Mouse (Mus musculus) layer of hippocampus, adult 9-10 months (tissue): ENCODE measurements around the gene Snapc5.
"Not testable (repeated sequence)": the region's sequence is repeated elsewhere in the genome, so short reads cannot be mapped to it uniquely, and the experiment has no call there.

Experiments
- DNase-seq: peaks from one replicate; pipeline ENCODE4 v3.0.0; 2022; ENCODE audit warnings: low spot score

Gene Snapc5

DNA sequence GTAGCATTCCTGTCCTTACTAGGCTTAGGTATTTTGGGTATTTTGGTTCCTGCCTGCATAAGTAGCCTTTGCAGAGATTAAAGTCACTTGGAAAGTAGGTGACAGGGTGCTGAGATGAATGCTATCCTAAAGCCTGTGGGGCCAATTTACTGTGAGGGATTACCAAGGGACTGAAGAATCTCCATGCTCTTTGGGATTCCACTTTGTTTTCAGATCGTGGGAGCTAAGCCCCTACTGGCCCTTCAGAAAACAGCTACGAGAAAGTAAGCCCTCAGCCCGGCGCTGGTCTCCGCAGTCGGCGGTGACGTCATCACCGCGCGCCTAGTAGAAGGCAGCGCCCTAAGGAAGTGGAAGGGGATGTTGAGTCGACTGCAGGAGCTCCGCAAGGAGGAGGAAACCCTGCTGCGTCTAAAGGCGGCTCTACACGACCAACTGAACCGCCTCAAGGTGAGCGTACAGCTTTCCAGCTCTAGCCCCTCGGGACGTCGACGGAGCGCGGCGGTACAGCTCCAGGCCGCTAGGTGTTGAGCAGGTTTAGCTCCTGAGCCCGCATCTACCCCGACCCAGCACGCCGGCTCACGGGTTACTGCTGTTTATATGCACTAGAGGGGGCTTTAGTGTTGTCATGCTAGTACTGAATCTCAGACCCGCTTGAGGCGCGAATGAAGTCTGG lies at the start of gene Snapc5:
TSS of gene Snapc5 (plus strand) at position 301 of the 673 bp plus-strand sequence.
- DNase-seq, result peak; percentile 73

DNA sequence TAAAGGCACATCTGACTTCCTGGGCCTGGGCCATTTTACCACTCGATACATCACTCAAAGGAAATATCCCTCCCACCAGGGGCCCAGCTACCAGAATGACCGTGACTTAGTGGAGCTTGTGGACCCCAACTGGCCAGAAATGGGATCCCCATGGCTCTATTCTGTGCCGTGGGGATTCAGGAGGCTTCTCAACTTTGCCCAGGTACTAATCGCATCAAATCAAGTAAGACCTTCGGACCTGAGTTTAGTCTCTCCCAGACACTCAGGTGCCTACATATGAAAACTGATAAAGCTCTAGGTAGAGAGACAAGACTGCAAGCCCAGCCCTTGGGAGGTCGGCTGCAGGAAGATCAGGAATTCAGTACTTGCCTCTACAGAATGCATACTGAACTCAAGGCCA lies 47.5 kb upstream of the Snapc5 start:
- DNase-seq, result no peak

DNA sequence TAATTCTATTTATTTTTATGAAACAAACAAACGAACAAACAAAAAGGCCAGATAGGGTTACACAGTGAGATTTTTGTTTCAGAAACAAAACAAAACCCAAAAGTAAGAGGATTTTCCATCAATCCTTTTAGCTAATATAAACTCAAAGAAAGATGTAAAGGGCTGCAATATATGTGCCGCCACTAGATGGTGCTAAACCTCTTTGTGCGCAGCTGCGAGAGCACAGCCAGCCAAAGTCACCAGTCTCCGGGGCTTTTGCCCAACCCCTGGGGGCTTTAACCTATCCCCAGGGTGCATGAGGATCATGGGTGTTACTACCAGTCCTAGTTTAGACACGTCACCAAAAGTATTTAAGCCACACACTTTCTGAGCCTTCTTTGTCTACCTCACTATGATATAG lies 40.2 kb upstream of the Snapc5 start:
- peak; percentile 39 for DNase-seq

DNA sequence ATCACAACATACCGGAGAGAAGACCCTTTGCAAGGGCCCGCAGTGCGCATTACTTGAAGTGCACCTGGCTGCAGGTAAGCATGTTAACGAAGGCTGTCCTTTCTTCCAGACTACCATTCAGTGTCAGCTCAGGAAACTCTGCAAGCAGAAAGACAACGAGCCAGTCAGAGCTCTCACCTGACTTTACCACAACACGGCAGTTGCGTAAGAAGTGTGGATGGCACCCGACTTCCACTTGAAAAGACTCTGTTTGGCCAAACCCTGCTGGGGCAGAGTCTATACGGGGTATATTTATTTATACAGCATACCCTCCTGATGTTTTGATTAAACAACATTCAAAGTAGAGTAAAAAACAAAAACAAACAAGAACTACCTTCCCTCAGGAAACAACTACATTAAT lies 39.2 kb upstream of the Snapc5 start:
- DNase-seq, result no peak

DNA sequence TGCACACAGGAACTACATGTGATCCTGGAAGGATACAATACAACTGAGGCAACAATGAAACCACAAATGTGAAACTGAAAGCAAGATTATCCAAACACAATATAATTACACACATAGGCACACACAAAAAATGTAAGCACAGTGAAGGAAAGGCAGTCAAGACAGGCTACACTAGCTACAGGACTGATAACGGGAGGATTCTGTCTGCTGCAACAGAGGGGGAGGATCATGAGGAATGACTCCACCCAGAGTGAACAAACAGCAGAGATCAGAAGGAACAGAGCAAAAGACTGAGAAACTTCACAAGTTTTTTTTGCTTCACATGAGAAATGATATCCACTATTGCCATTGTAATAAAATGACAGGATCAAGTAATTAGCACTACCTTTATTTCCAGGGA lies 22.4 kb upstream of the Snapc5 start:
- DNase-seq, result no peak

DNA sequence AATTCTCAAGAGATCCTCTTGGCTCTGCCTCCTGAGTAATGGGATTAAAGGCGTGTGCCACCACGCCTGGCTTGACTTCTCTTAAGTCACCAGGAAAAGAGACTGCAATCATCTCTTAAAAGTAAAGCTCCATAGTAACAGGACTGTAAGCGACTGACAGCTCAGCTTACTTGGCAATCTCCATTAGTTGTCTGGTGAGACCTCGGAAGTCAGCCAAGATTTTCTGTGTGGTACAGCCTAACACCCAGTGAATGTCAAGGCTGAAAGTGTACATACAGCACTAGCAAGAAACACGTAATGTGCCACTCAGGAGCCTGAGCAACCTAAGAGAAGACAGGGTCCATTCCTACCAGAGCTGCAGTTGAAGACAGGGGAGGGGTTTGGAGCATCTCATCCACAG lies 18.6 kb upstream of the Snapc5 start:
- no peak for DNase-seq

DNA sequence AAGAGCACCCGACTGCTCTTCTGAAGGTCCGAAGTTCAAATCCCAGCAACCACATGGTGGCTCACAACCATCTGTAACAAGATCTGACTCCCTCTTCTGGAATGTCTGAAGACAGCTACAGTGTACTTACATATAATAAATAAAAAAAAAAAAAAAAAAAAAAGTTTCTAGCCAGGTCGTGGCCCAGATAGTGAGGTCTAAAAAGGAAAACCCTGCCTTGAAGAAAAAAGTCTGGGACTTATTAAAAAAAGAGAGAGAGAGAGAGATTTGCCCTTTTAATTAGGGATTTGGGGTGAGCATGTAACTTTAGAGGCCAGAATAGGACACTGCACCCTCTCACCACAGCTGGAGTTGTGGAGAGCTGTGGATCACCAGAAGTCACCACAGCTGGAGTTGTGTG lies 9.1 kb upstream of the Snapc5 start:
- DNase-seq, result not testable (repeated sequence)

DNA sequence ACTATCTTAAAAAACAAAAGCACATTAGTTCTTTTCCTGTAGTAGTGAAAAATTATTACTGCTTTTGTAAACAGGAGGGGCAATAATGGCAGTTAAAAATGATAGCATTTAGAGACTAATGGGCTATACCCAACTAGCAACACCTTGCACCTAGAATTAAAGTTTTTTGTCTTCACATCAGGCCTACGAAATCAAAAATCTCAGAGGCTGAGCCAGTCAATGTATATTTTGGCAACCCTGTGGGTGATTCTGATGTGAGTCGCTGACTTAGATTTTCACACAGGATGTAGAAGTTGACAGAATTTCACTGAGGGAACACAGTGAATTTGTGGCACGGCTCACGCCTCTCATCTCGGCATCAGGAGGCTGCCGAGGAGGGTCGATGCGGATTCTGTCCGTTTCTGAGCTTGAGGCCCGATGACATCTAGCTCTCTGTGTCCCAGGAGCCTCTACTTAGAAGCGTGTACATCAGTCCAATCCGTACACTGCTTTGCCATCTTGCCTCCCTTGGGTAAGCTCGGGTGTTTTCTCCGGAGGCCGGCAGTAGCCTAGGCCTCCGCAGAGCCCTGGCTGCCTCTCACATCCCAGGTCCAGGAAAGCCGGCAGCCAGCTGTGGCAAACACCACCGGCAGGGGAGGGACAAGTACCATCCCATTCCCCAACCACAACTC lies 6.8 kb upstream of the Snapc5 start:
- no peak for DNase-seq

DNA sequence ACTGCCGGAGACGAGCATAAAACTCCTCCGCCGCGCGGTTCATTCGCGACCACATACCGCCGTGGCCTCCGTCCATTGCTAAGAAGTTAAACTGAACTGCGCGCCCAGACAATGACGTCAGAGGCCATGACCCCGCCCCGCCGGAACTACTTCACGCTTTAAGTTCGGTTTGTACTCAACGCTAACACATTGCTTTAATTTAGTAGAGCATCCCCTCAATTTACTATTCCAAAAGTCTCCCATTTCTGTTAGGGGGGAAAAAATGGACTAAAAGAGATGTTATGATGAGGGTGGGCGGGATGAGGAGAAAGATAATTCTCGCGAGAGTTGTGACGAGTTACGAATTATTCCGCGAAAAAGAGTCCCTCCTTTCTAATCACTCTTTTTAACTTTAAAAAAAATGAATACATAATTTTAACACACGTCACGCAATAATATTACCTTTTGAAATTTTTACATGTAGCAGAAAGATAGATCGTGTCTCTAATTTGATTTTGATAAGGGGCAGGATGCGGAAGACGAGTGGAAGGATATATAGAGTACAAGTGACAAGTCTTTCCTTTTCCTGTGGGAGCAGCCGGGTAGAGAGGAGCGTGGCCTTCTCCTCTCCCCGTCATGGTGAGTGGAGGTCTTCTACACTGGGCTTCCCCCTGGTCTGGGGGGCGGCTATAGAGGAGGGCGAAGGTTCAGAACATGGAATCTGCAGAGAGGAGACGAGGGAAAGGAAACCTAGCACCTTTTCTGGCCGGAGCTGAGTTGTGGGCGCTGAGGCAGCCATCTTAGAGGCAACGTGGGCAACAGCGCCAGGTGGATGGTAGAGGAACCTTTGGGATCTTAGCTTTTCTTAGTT lies 6.0 kb upstream of the Snapc5 start, which contains the start of the genes Zwilch and Rpl4:
TSS of gene Zwilch (minus strand) at position 289 of the 850 bp plus-strand sequence.
TSS of gene Rpl4 (plus strand) at position 560 of the 850 bp plus-strand sequence.
- DNase-seq, result peak; percentile 88

DNA sequence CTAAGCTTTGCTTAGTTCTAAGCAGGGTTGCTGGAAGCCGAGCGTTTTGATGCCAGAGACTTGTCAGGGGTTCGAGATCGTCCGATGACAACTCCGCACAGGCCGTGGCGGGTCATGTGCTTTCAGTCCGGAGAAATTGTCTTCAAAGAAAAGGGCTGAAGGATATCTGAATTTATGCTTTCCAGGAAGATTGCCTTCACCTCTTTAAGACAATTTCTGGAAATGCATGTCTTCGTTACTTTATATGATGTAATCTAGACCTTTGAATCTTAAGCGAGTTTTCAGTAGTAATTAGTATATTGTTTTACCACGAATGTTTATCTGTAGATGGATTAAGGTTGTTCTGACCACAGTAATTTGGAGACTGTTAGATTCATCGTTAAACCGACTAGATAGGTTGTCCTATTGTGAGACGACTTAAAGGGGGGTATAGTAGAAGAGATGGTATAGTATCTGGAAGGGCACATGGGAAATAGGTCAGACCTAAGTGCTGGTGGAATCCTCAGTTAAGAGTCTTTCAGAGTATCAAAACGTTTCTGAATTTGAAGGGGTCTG lies 5.3 kb upstream of the Snapc5 start:
- no peak for DNase-seq

DNA sequence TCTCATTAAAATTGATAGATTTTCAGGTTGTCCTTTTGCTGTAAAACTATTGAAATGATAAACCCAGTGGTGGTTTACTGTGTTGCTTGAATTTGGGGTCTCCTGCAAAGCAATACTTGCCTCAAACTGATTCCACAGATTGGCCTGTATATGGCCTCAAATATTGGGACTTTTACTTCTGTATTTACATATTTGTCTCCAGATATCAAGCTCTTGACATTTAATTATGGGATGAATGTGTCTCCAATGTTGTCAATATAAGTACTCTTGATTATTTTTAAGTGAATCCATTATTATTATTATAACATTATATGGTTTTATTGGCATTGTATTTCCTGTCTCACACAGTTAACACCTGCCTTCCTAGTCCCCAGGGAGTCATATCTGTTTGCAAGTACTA lies 4.7 kb upstream of the Snapc5 start:
- no peak for DNase-seq

DNA sequence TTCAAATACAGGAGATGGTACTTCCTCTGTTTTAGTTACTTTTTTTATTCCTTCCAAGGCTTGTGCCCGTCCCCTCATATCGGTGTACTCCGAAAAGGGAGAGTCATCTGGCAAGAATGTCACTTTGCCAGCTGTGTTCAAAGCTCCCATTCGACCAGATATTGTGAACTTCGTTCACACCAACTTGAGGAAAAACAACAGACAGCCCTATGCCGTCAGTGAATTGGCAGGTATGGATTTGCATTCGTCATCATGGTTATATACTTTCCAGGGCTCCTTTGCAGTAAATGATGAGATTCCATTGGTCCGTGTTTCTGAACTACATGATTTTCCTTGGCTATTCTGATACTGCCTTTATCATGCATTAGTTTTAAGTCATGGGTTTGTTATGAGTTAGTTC lies 4.3 kb upstream of the Snapc5 start:
- no peak for DNase-seq

DNA sequence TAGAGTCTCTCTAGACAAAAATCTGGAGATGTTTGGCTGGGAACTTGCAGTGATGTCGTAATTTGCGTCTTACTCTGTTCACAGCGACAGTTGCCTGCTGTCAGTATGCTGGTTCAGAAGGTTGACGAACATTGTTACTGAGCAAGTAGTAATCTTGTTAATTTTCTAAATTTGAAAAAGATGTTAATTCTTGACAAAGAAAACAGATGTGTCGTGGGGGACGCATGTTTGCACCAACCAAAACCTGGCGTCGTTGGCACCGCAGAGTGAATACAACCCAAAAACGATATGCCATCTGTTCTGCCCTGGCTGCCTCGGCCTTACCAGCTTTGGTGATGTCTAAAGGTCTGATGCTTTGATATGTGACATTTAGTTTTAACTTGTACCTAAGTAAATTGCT lies 3.7 kb upstream of the Snapc5 start:
- DNase-seq, result peak; percentile 30

DNA sequence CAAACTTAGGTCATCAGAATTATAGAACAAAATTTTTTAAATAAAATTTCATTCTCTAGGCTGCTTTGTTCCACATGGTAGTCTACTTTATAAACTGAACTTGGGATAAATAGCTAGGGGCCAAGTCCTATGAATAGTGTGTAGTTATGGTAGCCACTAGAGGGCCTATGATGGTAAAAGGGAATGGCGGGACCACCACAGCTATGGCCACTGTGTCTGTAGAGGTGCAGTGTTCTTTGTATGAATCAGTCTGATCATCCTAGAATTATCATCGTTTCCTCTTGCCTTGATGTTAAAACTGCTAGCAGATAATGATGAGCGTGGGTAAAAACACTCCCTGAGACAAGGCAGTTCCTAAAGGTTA lies 482 bp upstream of the Snapc5 start:
- no peak for DNase-seq

DNA sequence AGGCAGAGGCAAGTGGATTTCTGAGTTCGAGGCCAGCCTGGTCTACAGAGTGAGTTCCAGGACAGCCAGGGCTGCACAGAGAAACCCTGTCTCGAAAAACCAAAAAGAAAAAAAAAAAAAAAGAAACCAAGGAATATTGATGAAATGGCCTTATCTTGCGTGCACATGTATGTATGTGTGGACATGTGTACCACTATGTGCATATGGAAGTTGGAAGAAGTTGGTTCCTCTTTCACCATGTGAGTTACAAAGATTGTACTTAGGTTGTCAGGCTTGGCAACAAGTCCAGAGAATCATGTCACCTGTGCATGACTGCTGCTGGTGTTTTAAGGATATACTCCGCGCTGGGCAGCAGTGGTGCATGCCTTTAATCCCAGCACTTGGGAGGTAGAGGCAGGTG lies 4.2 kb downstream of the Snapc5 start:
- DNase-seq, result not testable (repeated sequence)

DNA sequence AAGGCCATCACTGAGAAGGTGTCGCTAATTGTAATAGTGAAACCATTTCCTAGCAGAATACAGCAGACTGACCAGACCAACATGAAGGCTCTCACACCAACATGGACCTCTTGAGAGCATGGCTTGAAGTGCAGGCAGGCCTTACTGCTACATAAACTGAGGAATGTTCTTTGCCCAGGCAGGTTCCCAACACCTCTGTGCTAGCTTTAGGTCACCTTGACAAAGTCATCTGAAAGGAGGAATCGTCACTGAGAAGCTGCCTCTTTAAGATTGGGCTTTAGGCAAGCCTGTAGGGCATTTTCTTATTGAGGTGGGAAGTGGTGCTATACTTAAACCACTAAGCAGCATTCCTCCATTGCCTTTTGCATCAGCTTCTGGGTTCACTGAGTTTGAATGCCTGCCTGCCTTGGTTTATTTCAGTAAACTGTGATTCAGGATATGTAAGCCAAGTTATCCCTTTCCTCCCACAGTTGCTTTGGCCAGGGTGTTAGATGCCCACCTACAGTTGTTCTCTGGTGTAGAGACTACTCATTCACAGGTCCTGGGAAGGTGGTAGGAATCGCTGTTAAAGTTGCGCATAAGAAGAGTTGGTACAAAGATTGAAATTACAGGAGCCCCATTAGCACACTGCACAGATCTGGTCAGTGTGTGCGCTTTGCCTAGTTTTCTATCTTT lies 5.2 kb downstream of the Snapc5 start:
- DNase-seq, result no peak

DNA sequence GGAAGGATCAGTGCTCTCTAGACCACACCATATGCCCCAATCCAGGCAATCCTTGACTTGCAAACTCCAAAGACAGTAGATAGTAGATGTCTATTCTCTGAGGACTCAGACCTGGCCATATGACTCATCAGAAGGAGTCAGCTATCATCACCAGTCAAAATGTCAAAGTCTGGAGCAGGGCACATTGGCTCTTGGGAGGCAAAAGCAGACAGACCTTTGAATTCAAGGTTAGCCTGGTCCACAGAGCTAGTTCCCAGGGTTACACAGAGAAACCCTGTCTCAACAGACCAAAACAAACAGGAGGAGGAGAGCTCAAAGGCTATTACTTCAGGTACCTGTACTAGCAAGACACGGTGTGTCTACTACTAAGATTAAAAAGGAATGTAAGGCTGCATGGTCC lies 14.8 kb downstream of the Snapc5 start:
- DNase-seq, result no peak

DNA sequence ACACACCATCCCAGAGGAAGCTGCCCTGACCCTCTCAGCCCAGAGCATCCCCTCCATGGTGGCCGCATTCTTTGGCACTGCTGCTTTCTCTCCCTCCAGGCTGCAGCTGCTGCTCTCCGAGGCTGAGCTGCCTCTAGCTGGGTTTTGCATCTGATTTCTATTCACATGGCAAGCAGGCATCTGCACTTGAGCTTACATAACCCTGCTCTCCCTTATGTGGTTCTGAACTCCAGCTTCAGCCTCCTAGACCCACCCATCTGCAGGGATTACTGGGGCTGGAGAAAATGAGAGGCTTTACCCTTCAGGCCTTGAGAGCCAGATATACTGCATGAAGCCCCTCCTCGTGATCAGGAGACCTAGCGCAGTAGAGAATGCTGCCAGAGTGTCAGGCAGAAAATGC lies 16.5 kb downstream of the Snapc5 start:
- DNase-seq, result peak; percentile 66

DNA sequence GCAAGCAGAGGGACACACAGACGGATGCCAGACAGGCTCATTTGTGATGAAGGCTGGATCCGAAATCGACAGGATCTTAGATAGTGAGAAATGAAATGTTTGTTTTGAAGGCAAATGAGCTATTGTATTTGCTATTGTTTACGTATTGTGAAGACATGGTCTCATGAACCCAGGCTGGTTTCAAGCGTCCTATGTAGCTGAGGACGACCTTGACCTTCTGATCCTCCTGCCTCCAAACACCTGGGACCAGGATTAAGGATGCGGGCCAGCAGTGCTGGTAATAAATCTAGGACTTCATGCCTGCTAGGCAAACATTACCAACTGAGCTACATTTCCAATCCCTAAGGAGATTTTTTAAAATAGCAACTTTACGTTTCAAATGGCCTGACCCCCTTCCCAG lies 18.4 kb downstream of the Snapc5 start:
- no peak for DNase-seq

DNA sequence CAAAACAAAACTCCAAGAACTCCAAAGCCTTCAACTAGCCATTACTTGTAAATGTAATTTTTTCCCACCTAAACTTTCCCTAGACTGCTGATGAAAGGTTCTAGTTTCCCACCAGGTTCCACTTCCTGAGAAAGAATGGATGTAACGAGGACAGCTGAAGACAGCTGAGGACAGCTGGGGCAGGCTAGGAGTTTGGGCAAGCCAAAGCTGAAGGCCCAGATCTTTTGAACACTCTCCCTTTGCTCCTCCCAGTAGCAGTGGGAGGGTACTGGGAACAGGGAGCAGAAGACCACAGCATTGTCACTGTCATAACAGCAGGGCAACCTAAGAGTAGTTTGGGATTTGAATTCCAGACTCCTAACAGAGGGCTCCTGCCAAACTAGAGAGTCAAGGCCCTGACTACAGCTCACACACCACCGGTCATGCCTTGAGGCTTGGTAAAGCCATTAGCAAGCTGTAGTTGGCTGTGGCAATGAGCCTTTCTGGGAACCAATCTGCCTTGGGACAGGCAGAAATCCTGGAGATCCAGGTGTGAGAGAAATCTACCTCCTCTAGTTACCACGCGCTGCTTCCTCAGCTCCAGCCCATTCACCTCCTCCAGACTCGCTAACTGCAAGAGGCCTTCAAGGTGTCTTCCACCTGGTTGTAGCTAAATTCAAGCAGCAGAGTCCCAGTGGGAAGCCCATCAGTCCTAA lies 19.1 kb downstream of the Snapc5 start:
- no peak for DNase-seq

DNA sequence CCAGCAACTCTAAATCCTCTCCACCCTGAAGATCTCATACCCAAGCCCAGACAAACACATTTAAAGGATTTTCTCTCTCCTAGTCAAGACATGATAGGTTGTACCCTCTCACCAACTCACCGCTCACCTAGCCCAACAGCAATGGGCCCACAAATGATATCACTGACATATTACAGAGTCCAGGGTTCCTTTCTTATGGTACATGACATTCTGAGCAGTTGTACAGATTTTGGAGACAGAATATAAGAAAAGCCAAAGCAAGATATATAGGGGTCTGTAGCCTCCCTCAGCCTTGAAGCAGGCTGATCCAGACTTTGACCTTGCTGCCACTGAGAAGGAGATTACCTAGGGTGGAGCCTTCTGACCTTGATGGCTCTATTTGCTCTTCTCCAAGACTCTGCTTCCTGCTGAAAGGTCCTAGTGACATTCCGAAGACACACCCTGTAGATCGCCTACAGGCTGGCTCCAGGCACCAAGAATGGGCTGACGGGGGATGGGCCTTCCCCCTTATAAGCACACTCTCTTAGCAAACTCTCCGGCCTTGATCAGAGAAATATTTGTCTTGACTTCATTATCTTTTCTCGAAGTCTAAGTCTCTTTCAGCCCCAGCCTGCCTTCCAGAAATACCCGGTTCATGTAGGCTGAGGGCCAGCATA lies 19.8 kb downstream of the Snapc5 start:
- not testable (repeated sequence) for DNase-seq
